Mouse (Mus musculus): ENCODE data around the gene Cyp2f2. TPM values are rescaled to one million over a fixed set of nuclear protein-coding genes. Genes with fewer than 3 reads are reported as not detected.

Gene Cyp2f2
- polyA plus RNA-seq, 1 experiment from 2014 or later, result not detected

- DNase-seq (ENCODE audit: low spot score), result peak; percentile 90
- no peaks in the 10 kb centered on the region for H3K9me3 ChIP-seq
- H3K4me3 ChIP-seq, result no peak overlapping the region
- peaks cover 43% of the 10 kb centered on the region for H3K4me1 ChIP-seq
- H3K36me3 ChIP-seq (replicated peaks), result peaks cover 79% of the 10 kb centered on the region
- H3K27me3 ChIP-seq (replicated peaks; ENCODE audit: low read depth, poor library complexity, severe bottlenecking), result no peaks in the 10 kb centered on the region
- WGBS, result 22% methylated on average over 8 of the region's 8 CpGs
- no peak overlapping the region for H3K27ac ChIP-seq (replicated peaks)
Observed at GRCm38 (mm10) chr7:27159882-27160281, 40.2 kb downstream of the Cyp2f2 start.

DNA sequence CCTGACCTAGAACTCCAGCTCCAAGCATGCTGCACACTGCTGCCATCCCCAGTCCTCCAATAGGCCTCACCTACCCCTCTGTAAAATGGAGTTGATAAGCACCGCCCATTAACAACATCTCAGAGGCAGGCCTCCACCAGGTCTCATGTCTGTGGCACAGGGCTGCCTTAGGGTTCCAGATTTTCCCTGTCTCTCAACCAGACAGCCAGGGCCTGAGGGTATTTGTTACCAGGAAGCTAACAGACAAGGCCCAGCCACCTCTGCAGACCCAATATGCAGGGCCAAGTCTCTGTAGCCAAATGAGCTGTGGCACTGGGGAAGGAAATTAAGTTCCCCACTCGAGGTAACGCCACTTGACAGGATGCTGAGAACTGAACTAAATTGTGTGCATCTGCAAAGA is 41.2 kb downstream of the Cyp2f2 start:
- DNase-seq (ENCODE audit: low spot score), result no peak
- WGBS, result 91% methylated on average over 3 of the region's 3 CpGs
- H3K27ac ChIP-seq (replicated peaks), result no peak overlapping the region
- no peak overlapping the region for H3K4me3 ChIP-seq
- peaks cover 53% of the 10 kb centered on the region for H3K4me1 ChIP-seq
- no peaks in the 10 kb centered on the region for H3K27me3 ChIP-seq (replicated peaks; ENCODE audit: low read depth, poor library complexity, severe bottlenecking)
- no peaks in the 10 kb centered on the region for H3K9me3 ChIP-seq
- peaks cover 86% of the 10 kb centered on the region for H3K36me3 ChIP-seq (replicated peaks)

GRCm38 (mm10) chr7:27161744-27162143 is 42.0 kb downstream of the Cyp2f2 start:
- no peak overlapping the region for H3K27ac ChIP-seq (replicated peaks)
- 88% methylated on average over 4 of the region's 4 CpGs for WGBS
- no peak overlapping the region for H3K4me3 ChIP-seq
- H3K9me3 ChIP-seq, result 0 out of 2 replicates have a peak, but pooled peaks cover 2% of the 10 kb centered on the region
- peaks cover 83% of the 10 kb centered on the region for H3K36me3 ChIP-seq (replicated peaks)
- no peak for DNase-seq (ENCODE audit: low spot score)
- peaks cover 53% of the 10 kb centered on the region for H3K4me1 ChIP-seq
- no peaks in the 10 kb centered on the region for H3K27me3 ChIP-seq (replicated peaks; ENCODE audit: low read depth, poor library complexity, severe bottlenecking)

- 85% methylated on average over 5 of the region's 5 CpGs for WGBS
- no peak for DNase-seq (ENCODE audit: low spot score)
- Histone ChIP-seq H3K36me3 (replicated peaks) (peaks cover 73% of the 10 kb centered on the region), H3K4me3 (peak overlapping the region; percentile 82), H3K9me3 (0 out of 2 replicates have a peak, but pooled peaks cover 2% of the 10 kb centered on the region), H3K27me3 (replicated peaks; ENCODE audit: low read depth, poor library complexity, severe bottlenecking) (no peaks in the 10 kb centered on the region), H3K27ac (replicated peaks) (0 out of 2 replicates have a peak overlapping the region, but pooled peaks have one; percentile 19), H3K4me1 (peaks cover 62% of the 10 kb centered on the region)
Observed at GRCm38 (mm10) chr7:27162780-27163449, 43.2 kb downstream of the Cyp2f2 start.

- H3K27me3 ChIP-seq (replicated peaks; ENCODE audit: low read depth, poor library complexity, severe bottlenecking), result no peaks in the 10 kb centered on the region
- 87% methylated on average over 5 of the region's 5 CpGs for WGBS
- H3K27ac ChIP-seq (replicated peaks), result no peak overlapping the region
- H3K4me1 ChIP-seq, result peaks cover 62% of the 10 kb centered on the region
- 0 out of 2 replicates have a peak, but pooled peaks cover 2% of the 10 kb centered on the region for H3K9me3 ChIP-seq
- no peak for DNase-seq (ENCODE audit: low spot score)
- peak overlapping the region; percentile 82 for H3K4me3 ChIP-seq
- H3K36me3 ChIP-seq (replicated peaks), result peaks cover 68% of the 10 kb centered on the region
Observed at GRCm38 (mm10) chr7:27163450-27163805, 43.7 kb downstream of the Cyp2f2 start.

DNA sequence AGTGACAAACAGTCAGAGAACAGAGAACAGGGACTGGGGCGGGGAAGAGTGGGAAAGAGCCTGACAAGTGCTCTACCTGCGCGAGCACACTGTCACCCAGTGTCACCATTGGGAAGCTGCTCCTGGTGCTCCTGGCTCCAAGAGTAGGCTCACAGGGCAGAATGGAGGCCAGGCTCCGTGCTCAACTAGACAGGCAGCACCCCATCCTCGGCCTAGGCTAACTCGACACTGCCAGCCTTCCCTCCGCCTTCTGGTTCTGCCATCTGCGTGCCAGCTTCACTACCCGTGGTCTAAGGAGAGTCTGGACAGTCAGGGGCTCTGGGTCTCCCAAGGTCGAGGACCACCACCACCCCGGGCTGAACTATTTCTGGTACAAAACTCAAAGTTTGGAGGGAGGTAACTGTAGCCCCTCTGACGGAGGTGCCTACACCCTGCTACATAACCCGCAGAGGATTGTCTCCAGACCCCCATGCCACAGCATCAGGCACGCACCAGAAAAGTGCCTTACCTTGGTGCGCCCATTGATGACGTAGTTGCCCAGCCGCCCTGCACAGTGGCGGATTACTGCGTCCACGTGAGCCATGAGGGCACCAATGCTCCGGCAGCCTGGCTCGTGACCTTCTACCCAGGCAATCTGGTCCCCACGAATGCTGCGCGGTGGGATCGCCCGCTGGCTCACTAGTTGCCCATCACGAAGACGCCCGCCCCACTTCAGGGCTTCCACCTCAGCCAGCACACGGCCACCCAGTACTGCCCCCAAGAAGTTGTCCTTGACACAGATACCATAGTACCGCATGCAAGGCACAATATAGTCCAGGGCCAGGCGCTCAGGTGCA is 44.6 kb downstream of the Cyp2f2 start:
- 84% methylated on average over 33 of the region's 33 CpGs for WGBS
- DNase-seq (ENCODE audit: low spot score), result no peak
- peaks cover 60% of the 10 kb centered on the region for H3K36me3 ChIP-seq (replicated peaks)
- peaks cover 62% of the 10 kb centered on the region for H3K4me1 ChIP-seq
- H3K9me3 ChIP-seq, result 0 out of 2 replicates have a peak, but pooled peaks cover 2% of the 10 kb centered on the region
- no peaks in the 10 kb centered on the region for H3K27me3 ChIP-seq (replicated peaks; ENCODE audit: low read depth, poor library complexity, severe bottlenecking)
- H3K27ac ChIP-seq (replicated peaks), result peak overlapping the region; percentile 98
- H3K4me3 ChIP-seq, result peak overlapping the region; percentile 82

GRCm38 (mm10) chr7:27165007-27165655 is 45.4 kb downstream of the Cyp2f2 start:
- Histone ChIP-seq H3K36me3 (replicated peaks) (peaks cover 54% of the 10 kb centered on the region), H3K27ac (replicated peaks) (peak overlapping the region; percentile 98), H3K9me3 (0 out of 2 replicates have a peak, but pooled peaks cover 2% of the 10 kb centered on the region), H3K27me3 (replicated peaks; ENCODE audit: low read depth, poor library complexity, severe bottlenecking) (no peaks in the 10 kb centered on the region), H3K4me3 (peak overlapping the region; percentile 82), H3K4me1 (peaks cover 58% of the 10 kb centered on the region)
- no peak for DNase-seq (ENCODE audit: low spot score)
- 74% methylated on average over 23 of the region's 23 CpGs for WGBS

DNA sequence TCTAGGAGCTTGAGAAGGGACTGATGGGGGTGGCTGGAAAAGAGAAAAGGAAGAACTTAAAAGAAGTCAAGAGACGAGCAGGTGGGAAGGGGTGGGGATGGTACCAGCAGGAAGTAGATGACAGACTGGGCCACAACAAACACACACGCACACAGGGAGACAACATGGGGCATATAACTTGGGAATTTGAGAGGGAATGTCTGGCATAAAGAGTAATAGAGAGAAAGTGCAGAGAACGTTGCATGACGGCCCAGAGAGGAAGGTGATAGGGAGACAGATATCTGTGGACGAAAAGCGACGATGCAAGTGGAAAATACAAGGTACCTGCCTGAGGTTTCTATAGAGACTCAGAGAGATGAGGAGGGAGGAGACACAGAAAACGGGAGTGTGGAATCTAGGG is 46.0 kb downstream of the Cyp2f2 start:
- Histone ChIP-seq H3K4me1 (peaks cover 55% of the 10 kb centered on the region), H3K27ac (replicated peaks) (peak overlapping the region; percentile 98), H3K4me3 (peak overlapping the region; percentile 82), H3K27me3 (replicated peaks; ENCODE audit: low read depth, poor library complexity, severe bottlenecking) (no peaks in the 10 kb centered on the region), H3K36me3 (replicated peaks) (peaks cover 54% of the 10 kb centered on the region), H3K9me3 (0 out of 2 replicates have a peak, but pooled peaks cover 2% of the 10 kb centered on the region)
- no peak for DNase-seq (ENCODE audit: low spot score)
- WGBS, result 5% methylated on average over 8 of the region's 8 CpGs

DNA sequence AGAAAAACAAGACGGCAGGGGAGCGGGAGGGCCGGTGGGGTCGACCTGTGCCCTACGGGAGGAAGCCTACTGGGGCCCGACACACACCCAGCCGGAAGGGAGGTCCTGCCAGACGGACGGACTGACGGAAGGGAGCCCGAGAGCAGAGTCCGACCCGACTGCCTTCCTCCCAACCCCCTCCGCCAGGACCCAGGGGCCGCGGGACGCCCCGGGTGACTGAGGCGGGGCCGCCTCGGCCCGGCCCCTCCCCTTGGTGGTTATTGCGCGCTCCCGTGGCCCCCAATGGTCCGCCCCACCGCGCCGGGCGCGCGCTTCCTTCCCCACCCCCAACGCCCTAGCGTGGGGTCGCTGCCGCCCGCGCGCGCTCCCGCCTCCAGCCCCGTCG is 46.5 kb downstream of the Cyp2f2 start:
- Histone ChIP-seq H3K4me1 (peaks cover 50% of the 10 kb centered on the region), H3K9me3 (0 out of 2 replicates have a peak, but pooled peaks cover 2% of the 10 kb centered on the region), H3K36me3 (replicated peaks) (peaks cover 54% of the 10 kb centered on the region), H3K27me3 (replicated peaks; ENCODE audit: low read depth, poor library complexity, severe bottlenecking) (no peaks in the 10 kb centered on the region), H3K27ac (replicated peaks) (peak overlapping the region; percentile 98), H3K4me3 (peak overlapping the region; percentile 82)
- under 1% methylated on average over 43 of the region's 43 CpGs for WGBS
- peak; percentile 92 for DNase-seq (ENCODE audit: low spot score)

- WGBS, result 2% methylated on average over 61 of the region's 61 CpGs
- H3K27me3 ChIP-seq (replicated peaks; ENCODE audit: low read depth, poor library complexity, severe bottlenecking), result no peaks in the 10 kb centered on the region
- peak within 1 kb of the TSS; percentile 98 for H3K27ac ChIP-seq (replicated peaks)
- H3K4me3 ChIP-seq, result peak within 1 kb of the TSS; percentile 82
- 0 out of 2 replicates have a peak, but pooled peaks cover 2% of the 10 kb centered on the region for H3K9me3 ChIP-seq
- H3K4me1 ChIP-seq, result peaks cover 44% of the 10 kb centered on the region
- peaks cover 54% of the 10 kb centered on the region for H3K36me3 ChIP-seq (replicated peaks)
- peak; percentile 97 for DNase-seq (ENCODE audit: low spot score)
Observed at GRCm38 (mm10) chr7:27166614-27167474, 47.1 kb downstream of the Cyp2f2 start, which contains the start of gene Egln2. Gene Egln2 (minus strand): TSS chr7:27166802.

GRCm38 (mm10) chr7:27167475-27168094 is 47.9 kb downstream of the Cyp2f2 start:
- peak overlapping the region; percentile 82 for H3K4me3 ChIP-seq
- WGBS, result 80% methylated on average over 11 of the region's 11 CpGs
- no peaks in the 10 kb centered on the region for H3K27me3 ChIP-seq (replicated peaks; ENCODE audit: low read depth, poor library complexity, severe bottlenecking)
- H3K9me3 ChIP-seq, result 0 out of 2 replicates have a peak, but pooled peaks cover 2% of the 10 kb centered on the region
- H3K36me3 ChIP-seq (replicated peaks), result peaks cover 54% of the 10 kb centered on the region
- no peak for DNase-seq (ENCODE audit: low spot score)
- peak overlapping the region; percentile 98 for H3K27ac ChIP-seq (replicated peaks)
- peaks cover 42% of the 10 kb centered on the region for H3K4me1 ChIP-seq
